Mouse (Mus musculus) midbrain, postnatal 0 days (tissue): ENCODE measurements around the gene Btn2a2. TPM values are rescaled to one million over a fixed set of nuclear protein-coding genes. Genes with fewer than 3 reads are reported as not detected.
A peak's percentile ranks its signal among the peaks of the same experiment; 100 is the strongest.

Source experiments
- ATAC-seq: fragments of 200-750 bp; cut with Nextera tagmentation; 2 replicates; pipeline ENCODE4 v1.8.0; 2017; ENCODE audit warnings: moderate number of reproducible peaks, mild to moderate bottlenecking, moderate TSS enrichment, moderate library complexity; ENCODE audit not compliant: low FRiP score
- DNase-seq: peaks from one replicate; pipeline ENCODE4 v3.0.0-alpha.2; 2015; ENCODE audit warnings: low spot score
- H3K27ac ChIP-seq: fragments of 300-500 bp; sonication (generic); 2 replicates; pipeline ENCODE4 v1.5.1; 2014; ENCODE audit warnings: low read depth, mild to moderate bottlenecking, low read length, mixed read lengths
- H3K27me3 ChIP-seq: fragments of 300-500 bp; sonication (generic); 2 replicates; pipeline ENCODE4 v1.6.1; 2014; ENCODE audit warnings: low read length, control low read depth, mixed read lengths; ENCODE audit not compliant: insufficient read depth
- H3K36me3 ChIP-seq: fragments of 300-500 bp; sonication (generic); 2 replicates; pipeline ENCODE4 v1.6.1; 2014; ENCODE audit warnings: low read length, control low read depth, mixed read lengths; ENCODE audit not compliant: insufficient read depth
- H3K4me1 ChIP-seq: fragments of 300-500 bp; sonication (generic); 2 replicates; pipeline ENCODE4 v1.6.1; 2014; ENCODE audit warnings: mild to moderate bottlenecking, control low read depth, antibody characterized with exemption, low read length, mixed read lengths; ENCODE audit not compliant: insufficient read depth
- H3K4me2 ChIP-seq: fragments of 300-500 bp; sonication (generic); 2 replicates; pipeline ENCODE4 v1.6.1; 2014; ENCODE audit warnings: low read depth, mild to moderate bottlenecking, low read length, mixed read lengths; ENCODE audit not compliant: poor library complexity, severe bottlenecking
- H3K4me3 ChIP-seq: fragments of 300-500 bp; sonication (generic); 2 replicates; pipeline ENCODE4 v1.5.1; 2014; ENCODE audit warnings: low read depth, mild to moderate bottlenecking, low read length, moderate library complexity
- H3K9ac ChIP-seq: fragments of 300-500 bp; sonication (generic); replicated peaks from 2 replicates; pipeline ENCODE4 v1.6.1; 2014; ENCODE audit warnings: mild to moderate bottlenecking, low read length, moderate library complexity, mixed read lengths; ENCODE audit not compliant: poor library complexity, severe bottlenecking
- H3K9me3 ChIP-seq: fragments of 300-500 bp; sonication (generic); 2 replicates; pipeline ENCODE4 v1.6.1; 2016; ENCODE audit warnings: low read length, control low read depth
- CTCF ChIP-seq: IDR thresholded peaks from 2 replicates; pipeline ENCODE4 v1.5.1; 2016; ENCODE audit warnings: antibody characterized with exemption, mild to moderate bottlenecking
- WGBS: fragments of 180-500 bp; shearing (Covaris S2); extraction: QIAGEN DNeasy Blood & Tissue Kit; methylation state at CpG from one replicate; pipeline ENCODE4 v1.1.7; 2014; 5-methylcytosine and 5-hydroxymethylcytosine counted together
- polyA plus RNA-seq: library from polyadenylated mRNA; unstranded; fragments of >200 nt; fragmentation: Nextera tagmentation; extraction: Ambion mirVana; gene quantifications from 2 replicates; pipeline ENCODE4 v1.2.1, GENCODE M21; 2015
- total RNA-seq: library from RNA; depleted of rRNA; stranded (reverse); fragments of >200 nt; gene quantifications from 2 replicates; pipeline ENCODE4 v1.2.3, GENCODE M21; 2014

Gene Btn2a2
- total and polyA plus RNA-seq, 2 experiments from 2014 or later = 0.16 TPM; not detected in 1

- Histone ChIP-seq H3K4me2 (peak overlapping the region; percentile 50), H3K36me3 (no peaks in the 10 kb centered on the region), H3K9me3 (no peaks in the 10 kb centered on the region), H3K4me3 (peak overlapping the region; percentile 43), H3K4me1 (no peaks in the 10 kb centered on the region), H3K27me3 (no peaks in the 10 kb centered on the region), H3K27ac (no peak overlapping the region; the same call in 1 of the 2 replicates), H3K9ac (peak overlapping the region; percentile 37)
- ATAC-seq (no peak), DNase-seq (peak; percentile 60)
- no peak for TF ChIP-seq CTCF
- under 1% methylated on average over 32 of the region's 32 CpGs for WGBS
These were observed 51.5 kb downstream of the Btn2a2 start for GRCm38 (mm10) chr13:23436861-23437822.

GRCm38 (mm10) chr13:23436231-23436661 lies 52.4 kb downstream of the Btn2a2 start:
- Histone ChIP-seq H3K4me2 (peak overlapping the region; percentile 74), H3K36me3 (no peaks in the 10 kb centered on the region), H3K4me1 (no peaks in the 10 kb centered on the region), H3K9ac (no peak overlapping the region), H3K27me3 (no peaks in the 10 kb centered on the region), H3K9me3 (no peaks in the 10 kb centered on the region), H3K27ac (no peak overlapping the region), H3K4me3 (peak overlapping the region; percentile 50)
- no peak for TF ChIP-seq CTCF
- WGBS = 2% methylated on average over 11 of the region's 11 CpGs
- ATAC-seq (no peak), DNase-seq (peak; percentile 70)

- no peaks in the 10 kb centered on the region for H3K4me1 ChIP-seq
- peak overlapping the region; percentile 48; the same call in 1 of the 2 replicates for H3K9ac ChIP-seq
- ATAC-seq (no peak), DNase-seq (no peak)
- H3K36me3 ChIP-seq = no peaks in the 10 kb centered on the region
- TF ChIP-seq CTCF = no peak
- H3K9me3 ChIP-seq = no peaks in the 10 kb centered on the region
- H3K27me3 ChIP-seq = no peaks in the 10 kb centered on the region
- peak overlapping the region; percentile 74 for H3K4me2 ChIP-seq
- peak overlapping the region; percentile 50 for H3K4me3 ChIP-seq
- WGBS = 2% methylated on average over 12 of the region's 12 CpGs
- H3K27ac ChIP-seq = no peak overlapping the region
These were observed 53.0 kb downstream of the Btn2a2 start for GRCm38 (mm10) chr13:23435676-23436075.

GRCm38 (mm10) chr13:23435241-23435640 lies 53.4 kb downstream of the Btn2a2 start:
- peak overlapping the region; percentile 50 for H3K4me3 ChIP-seq
- H3K4me2 ChIP-seq = peak overlapping the region; percentile 74
- DNase-seq = no peak
- no peaks in the 10 kb centered on the region for H3K9me3 ChIP-seq
- no peaks in the 10 kb centered on the region for H3K27me3 ChIP-seq
- H3K36me3 ChIP-seq = no peaks in the 10 kb centered on the region
- ATAC-seq = no peak
- no peaks in the 10 kb centered on the region for H3K4me1 ChIP-seq
- H3K27ac ChIP-seq = no peak overlapping the region
- H3K9ac ChIP-seq = no peak overlapping the region; the same call in 1 of the 2 replicates
- no peak for TF ChIP-seq CTCF
- 16% methylated on average over 4 of the region's 4 CpGs for WGBS

- no peak for TF ChIP-seq CTCF
- H3K27me3 ChIP-seq = no peaks in the 10 kb centered on the region
- H3K4me3 ChIP-seq = no peak overlapping the region
- H3K4me2 ChIP-seq = peak overlapping the region; percentile 26
- no peaks in the 10 kb centered on the region for H3K36me3 ChIP-seq
- H3K9ac ChIP-seq = no peak overlapping the region
- DNase-seq (no peak), ATAC-seq (no peak)
- 26% methylated on average over 7 of the region's 7 CpGs for WGBS
- H3K4me1 ChIP-seq = no peaks in the 10 kb centered on the region
- H3K27ac ChIP-seq = no peak overlapping the region
- H3K9me3 ChIP-seq = no peaks in the 10 kb centered on the region
These were observed 54.2 kb downstream of the Btn2a2 start for GRCm38 (mm10) chr13:23434426-23434825.

GRCm38 (mm10) chr13:23433801-23434200 lies 54.9 kb downstream of the Btn2a2 start:
- 52% methylated on average over 5 of the region's 5 CpGs for WGBS
- Histone ChIP-seq H3K4me3 (no peak overlapping the region), H3K4me1 (no peaks in the 10 kb centered on the region), H3K27me3 (no peaks in the 10 kb centered on the region), H3K9me3 (no peaks in the 10 kb centered on the region), H3K9ac (no peak overlapping the region), H3K27ac (no peak overlapping the region), H3K4me2 (peak overlapping the region; percentile 75), H3K36me3 (no peaks in the 10 kb centered on the region)
- ATAC-seq = no peak
- TF ChIP-seq CTCF = no peak
- DNase-seq = no peak
